Mouse (Mus musculus) heart, adult 2 months (tissue): ENCODE measurements around the gene Pi4kb.

Experiments used
- EP300 ChIP-seq: fragments of 200-500 bp; IDR thresholded peaks from 2 replicates; pipeline ENCODE4 v1.6.1; 2011; ENCODE audit warnings: low read depth, low read length, control low read depth; ENCODE audit not compliant: insufficient read depth
- POLR2A ChIP-seq: fragments of 200-500 bp; IDR thresholded peaks from 2 replicates; pipeline ENCODE4 v1.6.1; 2011; ENCODE audit warnings: mild to moderate bottlenecking, low read depth, low read length, control low read depth; ENCODE audit not compliant: insufficient read depth

GRCm38 (mm10) chr3:95024551-95024950 lies 50.0 kb downstream of the Pi4kb start:
- TF ChIP-seq POLR2A (no peak), EP300 (no peak)
